Comparison of ENCODE assay signal across 9 mouse cellular contexts in the genomic region with DNA sequence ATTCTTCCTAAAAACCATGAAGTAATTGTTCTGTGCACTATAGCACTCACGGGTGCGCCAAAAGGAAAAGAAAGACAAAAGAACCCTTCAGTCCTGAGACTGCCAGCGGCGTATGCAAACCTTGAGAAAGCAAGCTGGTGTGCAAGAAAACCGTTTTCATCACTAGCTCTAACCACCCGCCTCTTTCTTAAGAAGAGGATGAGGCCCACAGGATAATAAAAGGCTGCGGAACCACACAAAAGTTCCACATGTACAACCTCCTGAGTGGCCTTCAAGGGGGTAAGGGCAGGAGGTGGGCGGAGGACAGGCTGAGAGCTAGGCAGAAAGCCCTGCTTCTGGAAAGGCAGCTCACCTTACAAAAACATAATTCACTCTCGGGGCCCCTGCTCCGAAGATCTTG.
DNase-seq lines count a peak whose midpoint lies in the region; ATAC-seq and TF ChIP-seq lines count a peak whose summit lies in the region.
"Had no signal": no experiment of that assay in that cellular context is flagged by ENCODE, and none has a peak within 500 bp of the region (broad histone marks: within the 10 kb centered on the region; RNA-seq: fewer than 3 reads in every experiment).

No protein-coding gene starts in this region.

- H3K36me3 ChIP-seq in kidney, postnatal 0 days (ENCODE audit: insufficient read depth, low read length) = no peaks in the 10 kb centered on the region
- H3K36me3 ChIP-seq in embryonic facial prominence, embryonic 14.5 days (ENCODE audit: control insufficient read depth, insufficient read depth, low read length) = no peaks in the 10 kb centered on the region
- H3K36me3 ChIP-seq in intestine, embryonic 15.5 days = no peaks in the 10 kb centered on the region
- no peaks in the 10 kb centered on the region for H3K36me3 ChIP-seq in midbrain, postnatal 0 days (ENCODE audit: insufficient read depth, low read length)

- no peak overlapping the region for H3K27ac ChIP-seq in kidney, postnatal 0 days
- peak overlapping the region; percentile 63 for H3K27ac ChIP-seq in embryonic facial prominence, embryonic 14.5 days (replicated peaks; ENCODE audit: low read depth, low read length)
- H3K27ac ChIP-seq in intestine, embryonic 15.5 days = peak overlapping the region; percentile 9; the same call in 1 of the 2 replicates
- H3K27ac ChIP-seq in midbrain, postnatal 0 days (ENCODE audit: low read depth, low read length) = peak overlapping the region; percentile 65

- H3K4me3 ChIP-seq in kidney, postnatal 0 days (replicated peaks; ENCODE audit: low read depth, low read length) = peak overlapping the region; percentile 42
- peak overlapping the region; percentile 44 for H3K4me3 ChIP-seq in embryonic facial prominence, embryonic 14.5 days (ENCODE audit: low read depth, low read length)
- H3K4me3 ChIP-seq in intestine, embryonic 15.5 days (replicated peaks) = peak overlapping the region; percentile 37
- H3K4me3 ChIP-seq in midbrain, postnatal 0 days (ENCODE audit: low read depth, low read length) = peak overlapping the region; percentile 38
- H3K4me3 ChIP-seq: erythroblast, embryonic 14.5 days had no signal

- peak; percentile 36; the same call in 1 of the 2 replicates for ATAC-seq in kidney, postnatal 0 days (replicated peaks; ENCODE audit: low FRiP score, low read depth)
- peak; percentile 51; the same call in 1 of the 2 replicates for ATAC-seq in embryonic facial prominence, embryonic 14.5 days (ENCODE audit: low read depth)
- peak; percentile 43 for ATAC-seq in intestine, embryonic 15.5 days
- peak; percentile 11; the same call in 1 of the 2 replicates for ATAC-seq in midbrain, postnatal 0 days (ENCODE audit: low FRiP score)

- H3K9me3 ChIP-seq in kidney, postnatal 0 days (replicated peaks; ENCODE audit: low read length) = no peaks in the 10 kb centered on the region
- H3K9me3 ChIP-seq in embryonic facial prominence, embryonic 14.5 days (ENCODE audit: control insufficient read depth, low read length) = no peaks in the 10 kb centered on the region
- no peaks in the 10 kb centered on the region for H3K9me3 ChIP-seq in intestine, embryonic 15.5 days
- H3K9me3 ChIP-seq in midbrain, postnatal 0 days (ENCODE audit: low read length) = no peaks in the 10 kb centered on the region

- H3K27me3 ChIP-seq in kidney, postnatal 0 days (ENCODE audit: insufficient read depth, low read length) = no peaks in the 10 kb centered on the region
- H3K27me3 ChIP-seq in embryonic facial prominence, embryonic 14.5 days (replicated peaks; ENCODE audit: control insufficient read depth, insufficient read depth, low read length) = no peaks in the 10 kb centered on the region
- no peaks in the 10 kb centered on the region for H3K27me3 ChIP-seq in intestine, embryonic 15.5 days (replicated peaks)
- no peaks in the 10 kb centered on the region for H3K27me3 ChIP-seq in midbrain, postnatal 0 days (ENCODE audit: insufficient read depth, low read length)

- H3K9ac ChIP-seq in kidney, postnatal 0 days (ENCODE audit: low read depth, low read length) = peak overlapping the region; percentile 42; the same call in 1 of the 2 replicates
- peak overlapping the region; percentile 60 for H3K9ac ChIP-seq in embryonic facial prominence, embryonic 14.5 days (ENCODE audit: low read depth, low read length)
- H3K9ac ChIP-seq in intestine, embryonic 15.5 days = no peak overlapping the region
- H3K9ac ChIP-seq in midbrain, postnatal 0 days (replicated peaks; ENCODE audit: low read length, poor library complexity, severe bottlenecking) = peak overlapping the region; percentile 36; the same call in 1 of the 2 replicates

- H3K4me2 ChIP-seq in kidney, postnatal 0 days (ENCODE audit: low read length) = peak overlapping the region; percentile 74
- H3K4me2 ChIP-seq in embryonic facial prominence, embryonic 14.5 days (ENCODE audit: low read depth, low read length) = peak overlapping the region; percentile 75
- H3K4me2 ChIP-seq in intestine, embryonic 15.5 days (replicated peaks) = peak overlapping the region; percentile 78
- peak overlapping the region; percentile 83 for H3K4me2 ChIP-seq in midbrain, postnatal 0 days (ENCODE audit: low read depth, low read length, poor library complexity, severe bottlenecking)

- TF ChIP-seq CTCF in kidney, postnatal 0 days (IDR thresholded peaks at IDR 0.05; ENCODE audit: low read depth) = no peak
- no peak for TF ChIP-seq CTCF in midbrain, postnatal 0 days (IDR thresholded peaks at IDR 0.05)

- 0 out of 2 replicates have a peak, but pooled peaks cover 5% of the 10 kb centered on the region for H3K4me1 ChIP-seq in kidney, postnatal 0 days (replicated peaks; ENCODE audit: insufficient read depth, low read length)
- peaks cover 15% of the 10 kb centered on the region for H3K4me1 ChIP-seq in embryonic facial prominence, embryonic 14.5 days (ENCODE audit: control insufficient read depth, insufficient read depth, low read length)
- H3K4me1 ChIP-seq in intestine, embryonic 15.5 days (replicated peaks) = peaks cover 11% of the 10 kb centered on the region; the same call in 1 of the 2 replicates
- no peaks in the 10 kb centered on the region for H3K4me1 ChIP-seq in midbrain, postnatal 0 days (ENCODE audit: insufficient read depth, low read length)

- no peak for DNase-seq in kidney, postnatal 0 days (ENCODE audit: low spot score)
- DNase-seq in kidney, postnatal 4 days = no peak
- DNase-seq in embryonic facial prominence, embryonic 14.5 days (ENCODE audit: low spot score) = peak; percentile 42
- DNase-seq in midbrain, postnatal 0 days (ENCODE audit: low spot score) = peak; percentile 39
- no peak for DNase-seq in thymus, postnatal 25 days
- DNase-seq in testis, postnatal 14 days (ENCODE audit: low spot score) = no peak
- DNase-seq in urinary bladder, adult 2 months (ENCODE audit: low spot score) = no peak

- WGBS in kidney, postnatal 0 days = 15% methylated on average over 10 of the region's 10 CpGs
- WGBS in embryonic facial prominence, embryonic 14.5 days = 3% methylated on average over 10 of the region's 10 CpGs
- WGBS in intestine, embryonic 15.5 days = 15% methylated on average over 10 of the region's 10 CpGs
- 2% methylated on average over 10 of the region's 10 CpGs for WGBS in midbrain, postnatal 0 days

Comparison
In these comparisons a context has a peak if more than half of its experiments do, and no peak if none do; other contexts are left out.
1. DNase-seq: peak in embryonic facial prominence, embryonic 14.5 days (single experiment) and midbrain, postnatal 0 days (single experiment); none in kidney, postnatal 0 days (single experiment), kidney, postnatal 4 days (0 of 2), thymus, postnatal 25 days (single experiment), testis, postnatal 14 days (single experiment) and urinary bladder, adult 2 months (single experiment).
2. Peak in every context shown above with its lines, with median percentiles within 50 percentile points of each other: ATAC-seq, H3K4me2 ChIP-seq and H3K4me3 ChIP-seq.